Mouse (Mus musculus) heart, adult 9 months (tissue): ENCODE data around the gene Fto.

ENCODE experiments used
- DNase-seq, 2 experiments: peaks; one replicate each; pipeline ENCODE4 v3.0.0; 2022; ENCODE audit warnings: low spot score in 2 of 2

Gene Fto

DNA sequence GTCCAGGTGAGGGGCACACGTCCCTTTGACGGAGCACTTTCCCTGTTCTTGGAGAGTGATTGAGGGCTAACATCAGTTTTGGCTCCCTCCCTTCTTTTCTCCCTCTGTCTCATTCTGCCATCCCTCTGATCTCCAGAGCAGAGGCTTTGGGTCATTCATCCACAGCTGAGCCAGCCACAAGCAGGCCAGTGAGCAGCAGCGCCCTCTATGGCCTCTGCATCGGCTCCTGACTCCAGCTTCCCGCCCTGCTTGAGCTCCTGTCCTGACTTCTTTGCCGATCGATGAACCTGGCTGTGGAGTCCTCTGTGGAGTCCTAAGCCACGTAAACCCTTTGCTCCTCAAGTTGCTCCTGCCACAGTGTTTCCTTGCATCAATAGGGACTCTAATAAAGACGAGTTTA lies 10.9 kb downstream of the Fto start:
- DNase-seq, result no peak

DNA sequence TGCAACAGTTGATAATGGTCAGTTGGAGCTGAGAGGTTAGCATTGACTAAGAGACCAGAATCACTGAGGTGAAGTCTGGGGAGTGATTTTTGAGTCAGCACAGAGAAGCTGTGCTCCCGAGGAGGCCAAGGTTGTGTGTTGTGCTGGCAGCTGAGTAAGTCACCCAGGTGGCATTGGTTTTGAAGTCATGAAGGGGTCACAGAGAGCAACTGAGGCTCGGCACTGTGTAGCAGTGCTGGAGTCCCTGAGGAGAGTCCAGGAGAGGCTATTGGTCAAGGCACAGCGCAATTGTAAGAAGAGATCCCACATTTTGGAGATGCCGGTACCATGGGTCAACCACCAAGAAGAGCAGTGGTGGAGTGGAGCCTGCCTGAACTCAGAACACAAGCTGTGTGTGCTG lies 11.6 kb downstream of the Fto start:
- DNase-seq, result no peak

DNA sequence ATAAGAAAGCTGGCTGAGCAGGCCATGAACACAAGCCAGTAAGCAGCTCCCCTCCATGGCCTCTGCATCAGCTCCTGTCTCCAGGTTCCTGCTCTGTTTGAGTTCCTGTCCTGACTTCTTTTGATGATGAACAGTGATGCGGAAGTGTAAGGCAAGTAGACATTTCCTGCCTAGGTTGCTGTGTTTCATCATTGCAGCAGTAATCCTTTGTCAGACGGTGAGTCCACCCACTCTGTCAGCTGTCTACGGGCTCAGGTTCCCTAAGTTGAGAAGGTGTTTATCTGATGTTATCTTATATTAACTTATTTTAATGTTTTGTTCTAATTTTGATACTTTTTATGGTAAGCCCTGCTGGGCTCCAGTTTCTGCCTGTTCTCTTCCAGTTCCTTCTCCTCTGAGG lies 12.7 kb downstream of the Fto start:
- no peak for DNase-seq

DNA sequence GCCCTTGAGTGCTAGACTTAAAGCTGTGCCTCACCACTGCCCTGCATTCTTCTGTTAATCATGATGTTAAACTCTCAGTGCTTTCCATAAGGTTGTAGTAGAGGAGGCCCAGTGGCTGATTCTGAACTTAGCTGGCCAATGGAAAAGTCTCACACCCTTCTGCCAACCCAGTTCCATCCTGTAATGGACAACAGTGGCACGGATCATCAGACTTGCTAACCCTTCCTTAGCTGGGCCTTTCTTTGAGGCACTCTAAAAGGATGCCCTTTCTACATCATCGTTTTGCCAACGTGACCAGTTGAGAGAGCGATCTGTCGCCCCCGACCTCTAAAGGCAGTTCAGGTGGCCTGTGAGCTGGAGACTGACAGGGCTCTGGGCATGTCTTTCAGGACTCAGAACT lies 13.6 kb downstream of the Fto start:
- no peak for DNase-seq

DNA sequence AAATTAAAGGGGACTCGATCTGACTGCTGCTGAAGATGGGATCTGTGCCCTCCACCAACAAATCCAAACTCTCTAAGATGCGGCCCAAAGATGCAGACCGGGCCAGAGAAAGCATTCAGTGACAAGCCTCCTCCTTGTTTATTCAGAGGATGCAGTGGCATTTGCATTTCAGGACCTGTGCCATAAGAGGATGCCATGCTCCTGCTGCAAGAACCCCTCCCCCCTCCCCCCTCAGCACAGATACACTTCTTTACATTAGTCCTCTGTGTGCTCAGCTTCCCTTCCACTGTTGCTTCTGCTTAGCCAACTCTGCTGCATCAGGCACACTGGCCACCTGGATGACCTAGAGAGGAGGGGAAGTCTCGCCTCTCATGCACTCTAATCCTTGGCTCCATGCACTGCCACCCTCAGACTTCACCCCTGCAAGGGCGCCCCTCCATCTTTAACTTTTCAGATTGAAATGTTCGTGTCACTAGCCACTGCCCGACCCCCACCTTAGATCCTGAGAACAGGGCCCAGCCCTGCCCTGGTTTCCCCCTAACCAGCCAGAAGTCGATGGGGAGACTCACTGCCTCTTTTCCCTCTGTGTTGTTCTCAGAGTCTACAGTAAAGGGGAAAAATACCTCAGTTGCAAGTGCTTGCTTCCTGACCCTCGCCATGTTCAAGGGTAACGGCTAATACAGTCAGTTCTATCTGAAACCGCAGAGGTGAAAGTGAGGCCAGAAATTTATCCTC lies 14.3 kb downstream of the Fto start:
- no peak for DNase-seq

DNA sequence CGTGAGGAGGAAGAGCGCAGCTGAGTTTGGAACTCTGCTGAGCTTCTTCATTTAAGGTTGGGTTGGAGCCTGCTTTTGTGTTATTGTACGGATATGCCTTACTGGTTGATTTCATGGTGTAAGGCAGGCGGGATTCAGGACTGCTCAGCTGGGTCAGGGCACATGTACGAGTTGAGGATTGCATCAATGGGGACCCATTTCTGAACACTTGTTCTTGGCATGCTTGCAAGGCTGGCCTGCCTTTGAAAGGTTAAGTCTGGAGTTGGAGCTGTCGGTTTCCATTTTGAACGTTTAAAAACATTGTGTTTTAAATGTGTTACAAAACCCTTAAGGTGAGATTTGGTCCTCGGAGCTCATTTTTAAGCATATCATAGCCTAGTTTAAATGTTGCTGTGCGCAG lies 15.7 kb downstream of the Fto start:
- no peak for DNase-seq

DNA sequence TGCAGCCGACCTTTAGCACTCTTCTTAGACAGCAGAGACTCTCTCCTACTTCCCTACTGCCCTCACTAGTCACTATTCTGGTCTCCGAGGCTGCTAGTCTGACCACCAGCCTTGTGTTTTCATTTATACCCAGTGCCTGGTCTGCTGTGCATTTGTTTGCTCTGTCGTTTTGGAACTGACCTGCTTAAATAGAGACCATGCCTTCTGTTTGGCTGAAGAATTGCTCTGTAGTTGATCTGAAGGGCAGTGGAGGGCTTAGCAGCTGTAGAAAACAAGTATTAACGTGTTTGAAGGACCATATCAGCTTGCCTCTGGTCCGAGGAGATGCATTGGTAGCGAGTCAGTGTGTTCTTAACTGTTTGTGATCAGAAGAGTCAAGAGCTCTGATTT lies 16.1 kb downstream of the Fto start:
- no peak for DNase-seq

DNA sequence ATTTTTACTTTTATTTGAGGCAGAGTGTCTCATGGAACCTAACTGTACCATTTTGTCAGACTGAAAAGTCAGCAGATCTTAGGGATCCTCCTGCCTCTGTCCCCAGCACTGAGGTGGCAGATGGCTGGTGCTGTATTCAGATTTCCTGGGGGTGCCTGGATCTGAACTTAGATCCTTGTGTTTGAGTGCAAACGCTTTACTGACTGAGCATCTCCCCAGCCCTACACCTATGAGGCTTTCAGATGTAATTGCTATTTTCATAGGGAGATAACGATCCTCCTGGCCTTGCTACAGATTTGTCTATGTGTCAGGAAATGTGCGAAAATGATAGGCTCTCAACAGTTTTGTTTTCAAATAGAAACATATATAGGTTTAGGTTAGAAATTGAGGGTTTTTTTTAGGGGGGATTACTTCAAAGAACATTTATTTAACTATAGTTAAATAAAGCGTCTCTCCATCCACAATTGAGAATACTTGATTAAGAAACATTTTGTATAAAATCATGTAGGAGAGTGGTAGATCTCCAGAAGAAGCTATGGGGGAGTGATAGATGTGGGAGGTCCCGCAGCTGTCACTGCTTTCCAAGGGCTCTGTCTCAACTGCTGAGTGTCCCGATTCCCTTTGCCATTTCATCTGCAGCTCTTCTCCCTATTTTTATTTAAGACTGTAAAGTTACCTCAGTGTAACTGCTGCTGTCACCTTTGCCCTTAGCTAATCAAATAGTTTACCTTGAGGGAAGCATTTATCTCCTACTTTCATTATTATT lies 25.2 kb downstream of the Fto start:
- DNase-seq, result no peak

DNA sequence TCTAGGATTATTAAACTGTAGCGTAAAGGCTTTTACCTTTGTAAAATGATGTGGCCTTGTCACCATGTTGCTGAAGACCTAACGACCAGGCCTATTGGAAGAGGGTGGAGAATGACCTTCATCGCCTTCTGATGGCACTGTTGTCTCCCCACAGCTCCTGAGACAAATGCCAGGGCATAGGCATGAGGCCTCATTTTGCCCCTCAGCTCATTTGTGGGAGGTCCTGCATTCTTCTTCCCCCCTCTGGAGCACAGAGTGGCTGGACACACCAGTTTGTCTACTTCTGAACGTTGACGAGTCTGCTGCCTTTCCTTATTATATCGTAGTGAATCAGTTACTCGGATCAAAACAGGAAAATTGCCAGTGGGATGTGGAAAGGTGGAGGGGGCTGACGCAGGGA lies 26.3 kb downstream of the Fto start:
- no peak for DNase-seq

DNA sequence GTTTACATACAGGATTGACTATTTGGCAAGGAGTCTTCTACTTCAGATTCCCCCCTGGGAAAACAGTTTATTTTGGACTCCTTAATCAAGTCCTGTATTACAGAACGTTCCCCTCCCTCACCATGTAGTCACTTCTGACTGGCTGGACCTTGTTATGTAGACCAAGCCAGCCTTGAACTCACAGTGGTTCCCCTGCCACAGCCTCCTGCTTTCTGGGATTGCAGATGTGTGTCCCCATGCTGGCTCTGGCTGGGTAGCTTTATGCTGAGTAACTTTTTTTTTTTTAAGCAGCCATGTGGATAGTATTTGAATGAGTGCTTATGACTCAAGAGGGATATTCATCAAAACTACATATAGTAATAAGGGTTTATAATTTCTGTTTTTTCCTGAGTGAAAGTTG lies 27.4 kb downstream of the Fto start:
- DNase-seq, result no peak

DNA sequence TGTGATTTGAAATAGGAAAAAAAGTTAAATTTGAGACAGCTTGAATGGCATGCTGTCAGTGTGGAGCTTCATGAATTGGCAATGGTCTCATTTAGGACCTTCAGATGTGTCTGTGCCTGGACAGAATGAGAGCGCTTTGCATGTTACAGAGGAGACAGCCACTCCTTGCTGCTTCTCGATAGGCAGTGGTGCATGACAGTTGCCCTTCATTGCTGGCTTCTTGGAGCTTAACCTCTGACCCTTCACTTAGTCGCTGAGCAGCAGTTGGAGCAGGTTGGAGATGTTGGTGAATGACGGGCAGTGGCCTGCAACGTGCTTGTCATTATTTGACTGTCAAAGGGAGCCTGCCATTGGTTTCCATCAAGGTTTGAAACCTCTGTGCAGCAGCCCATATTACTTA lies 28.9 kb downstream of the Fto start:
- DNase-seq, result no peak

DNA sequence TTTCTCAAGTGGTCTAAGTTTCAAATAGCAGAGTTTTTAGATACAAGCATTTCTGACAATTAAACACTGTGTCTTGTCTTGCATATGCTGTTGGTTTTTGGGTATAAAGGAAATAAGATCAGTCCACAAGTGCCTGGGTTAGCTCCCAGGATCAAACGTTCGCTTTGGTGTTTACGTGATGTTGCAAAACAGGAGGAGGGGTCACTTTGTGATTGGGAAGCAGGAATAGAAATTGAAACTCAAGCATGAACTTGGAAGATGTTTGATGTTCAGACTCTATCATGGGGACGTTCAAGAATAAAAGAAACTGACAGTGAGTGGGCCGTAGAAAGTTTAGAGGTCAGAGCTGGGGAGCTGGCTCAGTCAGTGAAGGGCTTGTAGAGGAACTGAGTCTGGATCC lies 29.5 kb downstream of the Fto start:
- DNase-seq, result no peak

DNA sequence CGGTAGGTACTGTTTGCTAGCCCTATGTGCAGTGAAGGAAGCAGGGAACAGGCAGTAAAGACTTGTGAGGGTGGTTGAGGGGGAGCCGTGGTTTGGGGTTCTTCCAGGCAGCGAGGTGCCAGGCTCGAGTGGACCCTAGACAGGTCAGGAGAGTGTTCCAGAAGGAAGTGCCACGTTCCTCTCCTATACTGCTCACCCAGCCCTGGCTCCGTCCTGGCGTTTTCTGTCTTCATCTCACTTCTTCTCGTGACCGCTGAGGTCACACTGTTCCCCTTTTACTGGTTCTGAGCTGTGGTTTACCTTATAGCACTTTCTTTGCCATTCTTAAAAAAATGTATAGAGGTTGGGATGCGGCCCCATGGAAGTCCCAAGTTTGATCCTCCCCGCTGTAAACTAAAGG lies 31.3 kb downstream of the Fto start:
- no peak for DNase-seq

DNA sequence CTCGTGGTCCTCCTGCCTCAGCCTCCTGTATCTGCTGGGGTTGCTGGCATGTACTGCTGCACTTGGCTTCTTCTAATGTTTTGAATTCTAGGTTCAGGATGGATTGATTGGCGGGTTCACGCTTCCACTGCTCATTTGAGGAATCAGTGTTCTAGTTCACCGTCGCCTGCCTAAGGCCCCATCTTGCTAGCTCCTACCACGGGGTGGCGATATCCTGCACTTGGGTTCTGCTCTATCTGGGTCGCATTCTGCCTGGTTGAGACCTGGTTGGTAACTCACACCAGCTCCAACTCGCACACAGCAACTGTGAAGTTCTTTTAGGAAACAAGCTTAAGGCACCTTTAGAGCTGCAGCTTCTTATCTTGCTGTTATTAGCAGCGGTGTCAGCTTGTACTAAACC lies 33.8 kb downstream of the Fto start:
- no peak for DNase-seq

DNA sequence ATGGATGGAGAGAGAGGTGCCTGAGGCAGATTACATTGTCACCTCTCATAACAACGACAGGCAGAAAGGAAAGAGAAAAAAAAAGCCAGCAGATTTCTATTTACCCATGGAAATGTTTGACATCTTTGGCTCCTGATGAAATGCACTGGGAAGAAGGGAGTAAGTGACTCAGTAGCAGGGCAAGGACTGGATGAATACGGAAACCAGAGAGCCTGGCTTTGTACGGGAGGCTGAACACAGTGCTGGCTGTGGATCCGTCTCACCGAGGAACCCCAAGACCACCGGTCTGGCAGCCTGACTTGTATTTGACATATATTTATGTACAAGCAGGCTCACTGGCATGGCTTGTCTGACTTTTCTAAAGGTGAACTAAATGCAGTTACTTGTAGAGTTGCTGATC lies 34.3 kb downstream of the Fto start:
- DNase-seq, result no peak

DNA sequence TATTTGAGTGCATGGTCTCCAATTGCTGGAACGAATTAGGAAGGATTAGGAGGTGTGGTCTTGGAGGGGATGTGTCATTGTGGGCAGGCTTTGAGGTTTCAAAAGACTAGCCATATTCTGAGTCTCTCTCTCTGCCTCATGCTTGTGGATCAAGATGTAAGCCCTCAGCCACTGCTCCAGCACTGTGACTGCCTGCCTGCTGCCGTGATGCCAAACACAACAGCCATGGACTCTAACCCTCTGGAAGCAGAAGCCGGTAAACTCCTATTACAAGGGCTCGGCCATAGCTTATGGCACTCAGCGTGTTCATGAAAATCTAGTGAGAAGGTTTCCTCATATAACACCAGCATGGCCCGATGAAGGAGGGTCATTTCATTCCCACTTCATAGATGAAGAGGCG lies 36.5 kb downstream of the Fto start:
- no peak for DNase-seq

DNA sequence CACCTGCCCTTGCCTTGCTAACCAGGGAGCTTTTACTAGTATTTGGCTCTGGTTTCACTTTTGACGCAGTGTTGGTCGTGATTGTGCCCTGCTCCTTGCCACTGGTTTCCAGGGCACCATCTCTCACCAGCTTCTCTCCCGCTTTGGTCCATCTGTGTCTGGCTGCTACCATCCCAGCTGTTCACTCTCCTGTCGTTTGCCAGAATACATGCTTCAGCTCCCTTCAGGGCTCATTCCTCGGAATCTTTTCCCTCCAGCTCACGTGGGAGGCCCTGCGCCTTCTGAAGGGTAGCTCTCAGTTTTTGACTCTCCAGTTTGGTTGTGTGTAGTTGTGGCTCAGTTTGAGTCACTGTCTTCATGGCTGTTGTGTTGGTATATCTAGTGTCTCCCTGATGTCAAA lies 37.3 kb downstream of the Fto start:
- DNase-seq, result no peak

DNA sequence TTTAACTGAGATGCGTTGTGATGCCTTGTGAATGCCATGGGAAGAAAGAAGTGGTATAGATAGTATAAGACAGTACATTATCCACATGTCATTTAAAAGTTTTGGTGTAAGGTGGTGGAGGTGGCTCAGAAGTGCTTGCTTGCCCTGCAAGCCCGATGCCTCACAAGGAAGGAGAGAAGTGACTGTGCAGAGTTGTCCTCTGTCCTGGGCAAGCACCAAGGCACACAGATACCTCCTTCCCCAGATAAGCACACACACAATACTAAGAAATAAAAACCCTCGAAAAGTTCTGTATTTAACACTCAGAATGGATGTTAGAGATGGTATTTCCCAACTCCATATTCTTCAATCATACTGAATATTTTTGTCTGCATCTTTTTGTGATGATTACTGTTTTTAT lies 39.3 kb downstream of the Fto start:
- no peak for DNase-seq

DNA sequence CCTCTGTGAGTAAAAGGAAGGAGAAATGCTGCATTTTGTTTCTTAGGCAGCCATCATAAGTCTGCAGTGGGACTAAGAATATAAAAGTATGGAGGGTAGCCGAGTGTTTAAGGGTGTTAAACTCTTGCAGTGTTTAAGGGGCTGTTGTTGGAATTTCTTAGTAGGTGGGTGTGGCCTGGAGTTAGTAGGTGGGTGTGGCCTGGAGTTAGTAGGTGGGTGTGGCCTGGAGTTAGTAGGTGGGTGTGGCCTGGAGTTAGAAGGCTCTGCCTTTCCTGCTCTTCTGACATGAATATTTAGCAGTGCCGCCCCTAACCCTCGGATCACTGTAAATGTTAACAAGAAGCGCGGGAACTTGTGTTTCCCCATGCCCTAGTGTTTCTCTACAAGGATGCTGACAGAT lies 39.7 kb downstream of the Fto start:
- no peak for DNase-seq

DNA sequence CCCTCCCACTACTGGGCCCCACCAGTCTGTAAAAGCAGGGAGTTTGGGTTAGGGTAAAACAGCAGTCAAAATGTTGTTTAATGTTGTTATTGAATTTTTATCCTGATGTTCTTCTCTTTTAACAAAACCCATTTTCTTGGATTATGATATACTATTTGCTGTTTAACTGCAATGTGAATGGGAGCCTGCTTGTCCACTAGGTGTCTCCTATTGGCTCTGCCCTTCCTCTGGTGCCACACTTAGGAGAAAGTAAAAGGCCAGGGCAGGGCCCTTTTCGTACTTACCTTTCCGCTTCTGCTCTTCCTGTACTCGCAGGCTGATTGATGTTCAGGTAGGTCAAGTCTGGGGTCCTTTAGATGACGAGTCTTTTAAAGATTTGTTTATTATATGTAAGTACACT lies 40.6 kb downstream of the Fto start:
- no peak for DNase-seq

DNA sequence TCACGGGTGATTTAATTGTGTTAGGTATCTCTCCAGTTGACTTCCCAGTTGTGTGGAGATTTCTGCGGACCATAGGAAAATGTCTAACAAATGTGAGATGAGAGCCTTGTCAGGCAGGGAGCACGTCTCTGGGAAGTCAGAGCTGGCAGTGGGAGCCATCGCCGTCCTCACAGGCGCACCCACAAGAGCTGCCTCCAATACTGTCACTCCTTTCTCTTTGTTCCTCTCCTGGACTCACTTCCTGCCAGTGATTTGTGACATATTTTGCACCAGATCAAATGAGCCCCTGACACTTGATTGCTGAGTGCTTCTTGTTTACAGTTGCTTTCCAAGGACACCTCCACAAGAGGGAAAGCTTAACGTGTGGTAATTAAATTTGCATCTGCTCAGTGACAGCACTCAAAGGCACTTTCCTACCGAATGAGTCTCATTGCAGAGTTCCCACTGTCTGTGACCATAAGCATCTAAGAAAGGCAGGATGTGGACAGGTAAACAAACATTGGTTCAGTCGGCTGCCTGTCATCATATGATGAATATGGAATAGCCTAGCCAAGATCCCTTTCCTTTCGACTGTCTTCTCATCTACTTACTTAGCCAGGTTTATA lies 42.1 kb downstream of the Fto start:
- DNase-seq, result no peak

DNA sequence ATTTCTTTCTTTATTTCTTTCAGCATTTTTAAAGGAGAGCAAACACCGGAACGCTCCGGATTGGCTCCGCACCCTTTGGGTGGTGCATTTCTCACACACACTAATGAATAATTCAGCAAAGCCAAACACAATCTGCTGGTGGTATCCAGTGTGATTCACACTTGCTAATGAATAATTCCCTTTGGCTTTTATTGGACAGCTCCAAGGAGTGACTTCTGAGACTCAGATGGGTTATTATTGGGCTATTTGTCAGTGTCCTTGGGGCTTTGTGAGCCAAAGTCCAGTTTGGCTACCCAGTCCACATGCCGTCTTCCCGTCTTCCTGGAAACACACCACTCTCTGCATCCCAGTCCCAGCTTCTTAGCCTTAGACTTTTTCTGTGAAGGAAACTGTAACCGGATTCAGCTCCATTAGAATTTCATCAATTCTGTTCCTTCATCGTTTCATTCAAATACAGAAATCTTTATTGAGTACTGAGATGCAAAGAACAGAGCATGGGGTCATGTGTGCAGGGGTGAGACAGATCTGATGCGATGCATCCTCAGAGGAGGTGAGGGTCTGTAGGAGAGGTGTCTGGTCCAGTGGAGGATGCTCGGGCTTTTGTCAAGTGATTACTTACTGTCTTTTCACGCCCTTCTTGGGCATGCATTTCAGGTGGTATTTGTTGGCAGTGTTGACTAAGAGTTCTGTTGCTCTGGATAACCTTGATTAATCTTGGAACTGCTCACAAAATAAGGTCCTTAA lies 42.8 kb downstream of the Fto start:
- no peak for DNase-seq
